ENCODE assay signal across 8 mouse cellular contexts in genomic region chr16:76453457-76454200, GRCm38 (mm10).
DNase-seq lines count a peak whose midpoint lies in the region; ATAC-seq and TF ChIP-seq lines count a peak whose summit lies in the region.

No protein-coding gene starts in this region.

- no peak for ATAC-seq in midbrain, postnatal 0 days (ENCODE audit: low FRiP score)
- peak; percentile 65; the same call in 1 of the 2 replicates for ATAC-seq in neural tube, embryonic 12.5 days (ENCODE audit: low FRiP score, low read depth)
- no peak for ATAC-seq in erythroblast, adult 5-6 weeks (replicated peaks; ENCODE audit: low FRiP score, poor library complexity, severe bottlenecking)

- TF ChIP-seq CTCF in midbrain, postnatal 0 days (IDR thresholded peaks at IDR 0.05), result no peak

- peak overlapping the region; percentile 80 for H3K27ac ChIP-seq in midbrain, embryonic 10.5 days (replicated peaks)
- no peak overlapping the region for H3K27ac ChIP-seq in midbrain, postnatal 0 days (ENCODE audit: low read depth, low read length)
- H3K27ac ChIP-seq in heart, embryonic 10.5 days, result 0 out of 2 replicates have a peak overlapping the region, but pooled peaks have one; percentile 29
- no peak overlapping the region for H3K27ac ChIP-seq in neural tube, embryonic 12.5 days

- peaks cover 73% of the 10 kb centered on the region for H3K27me3 ChIP-seq in midbrain, embryonic 10.5 days (ENCODE audit: low read depth, poor library complexity, severe bottlenecking)
- no peaks in the 10 kb centered on the region for H3K27me3 ChIP-seq in midbrain, postnatal 0 days (ENCODE audit: insufficient read depth, low read length)
- H3K27me3 ChIP-seq in heart, embryonic 10.5 days (ENCODE audit: insufficient read depth, poor library complexity, severe bottlenecking), result no peaks in the 10 kb centered on the region
- no peaks in the 10 kb centered on the region for H3K27me3 ChIP-seq in neural tube, embryonic 12.5 days (replicated peaks)

- peak; percentile 90 for DNase-seq in midbrain, embryonic 10.5 days (ENCODE audit: low spot score)
- no peak for DNase-seq in midbrain, postnatal 0 days (ENCODE audit: low spot score)
- DNase-seq in heart, embryonic 10.5 days (ENCODE audit: low spot score), result no peak
- DNase-seq in kidney, postnatal 4 days, result peak; percentile 81 to 90
- no peak for DNase-seq in thymus, postnatal 0 days (ENCODE audit: low spot score)
- no peak for DNase-seq in cerebellum, adult 11 months

- no peaks in the 10 kb centered on the region for H3K36me3 ChIP-seq in midbrain, embryonic 10.5 days
- no peaks in the 10 kb centered on the region for H3K36me3 ChIP-seq in midbrain, postnatal 0 days (ENCODE audit: insufficient read depth, low read length)
- no peaks in the 10 kb centered on the region for H3K36me3 ChIP-seq in heart, embryonic 10.5 days
- no peaks in the 10 kb centered on the region for H3K36me3 ChIP-seq in neural tube, embryonic 12.5 days

- peak overlapping the region; percentile 16; the same call in 1 of the 2 replicates for H3K4me3 ChIP-seq in midbrain, embryonic 10.5 days
- no peak overlapping the region for H3K4me3 ChIP-seq in midbrain, postnatal 0 days (ENCODE audit: low read depth, low read length)
- H3K4me3 ChIP-seq in heart, embryonic 10.5 days, result no peak overlapping the region
- no peak overlapping the region for H3K4me3 ChIP-seq in neural tube, embryonic 12.5 days

- H3K9ac ChIP-seq in midbrain, postnatal 0 days (replicated peaks; ENCODE audit: low read length, poor library complexity, severe bottlenecking), result no peak overlapping the region
- no peak overlapping the region for H3K9ac ChIP-seq in neural tube, embryonic 12.5 days

- H3K9me3 ChIP-seq in midbrain, embryonic 10.5 days (replicated peaks), result peaks cover 7% of the 10 kb centered on the region; the same call in 1 of the 2 replicates
- H3K9me3 ChIP-seq in midbrain, postnatal 0 days (ENCODE audit: low read length), result no peaks in the 10 kb centered on the region
- H3K9me3 ChIP-seq in heart, embryonic 10.5 days, result peaks cover 4% of the 10 kb centered on the region; the same call in 1 of the 2 replicates
- H3K9me3 ChIP-seq in neural tube, embryonic 12.5 days, result peaks cover 8% of the 10 kb centered on the region; the same call in 1 of the 2 replicates

- H3K4me2 ChIP-seq in midbrain, postnatal 0 days (ENCODE audit: low read depth, low read length, poor library complexity, severe bottlenecking), result no peak overlapping the region
- peak overlapping the region; percentile 16 for H3K4me2 ChIP-seq in neural tube, embryonic 12.5 days (replicated peaks)

- H3K4me1 ChIP-seq in midbrain, embryonic 10.5 days, result peaks cover 31% of the 10 kb centered on the region
- no peaks in the 10 kb centered on the region for H3K4me1 ChIP-seq in midbrain, postnatal 0 days (ENCODE audit: insufficient read depth, low read length)
- H3K4me1 ChIP-seq in heart, embryonic 10.5 days, result peaks cover 12% of the 10 kb centered on the region
- peaks cover 8% of the 10 kb centered on the region for H3K4me1 ChIP-seq in neural tube, embryonic 12.5 days

- 9% methylated on average over 11 of the region's 11 CpGs for WGBS in midbrain, embryonic 10.5 days
- WGBS in midbrain, postnatal 0 days, result 11% methylated on average over 11 of the region's 11 CpGs
- whole genome bisulfite sequencing in heart, embryonic 10.5 days, result 54% methylated on average over 11 of the region's 11 CpGs
- 11% methylated on average over 11 of the region's 11 CpGs for WGBS in neural tube, embryonic 12.5 days

Comparison
In these comparisons a context has a peak if more than half of its experiments do, and no peak if none do; other contexts are left out.
1. DNase-seq: peak in midbrain, embryonic 10.5 days (single experiment) and kidney, postnatal 4 days (2 of 2); none in midbrain, postnatal 0 days (single experiment), heart, embryonic 10.5 days (single experiment), thymus, postnatal 0 days (single experiment) and cerebellum, adult 11 months (single experiment).
2. H3K27ac ChIP-seq: peak in midbrain, embryonic 10.5 days (single experiment) and heart, embryonic 10.5 days (single experiment); none in midbrain, postnatal 0 days (single experiment) and neural tube, embryonic 12.5 days (single experiment).